Mouse (Mus musculus) brain, adult 2 months (tissue): ENCODE data around the gene Nop10.

Experiments used
- DNase-seq: peaks from one replicate; pipeline ENCODE4 v3.0.0; 2011; ENCODE audit warnings: low read depth, low spot score

Gene Nop10

DNA sequence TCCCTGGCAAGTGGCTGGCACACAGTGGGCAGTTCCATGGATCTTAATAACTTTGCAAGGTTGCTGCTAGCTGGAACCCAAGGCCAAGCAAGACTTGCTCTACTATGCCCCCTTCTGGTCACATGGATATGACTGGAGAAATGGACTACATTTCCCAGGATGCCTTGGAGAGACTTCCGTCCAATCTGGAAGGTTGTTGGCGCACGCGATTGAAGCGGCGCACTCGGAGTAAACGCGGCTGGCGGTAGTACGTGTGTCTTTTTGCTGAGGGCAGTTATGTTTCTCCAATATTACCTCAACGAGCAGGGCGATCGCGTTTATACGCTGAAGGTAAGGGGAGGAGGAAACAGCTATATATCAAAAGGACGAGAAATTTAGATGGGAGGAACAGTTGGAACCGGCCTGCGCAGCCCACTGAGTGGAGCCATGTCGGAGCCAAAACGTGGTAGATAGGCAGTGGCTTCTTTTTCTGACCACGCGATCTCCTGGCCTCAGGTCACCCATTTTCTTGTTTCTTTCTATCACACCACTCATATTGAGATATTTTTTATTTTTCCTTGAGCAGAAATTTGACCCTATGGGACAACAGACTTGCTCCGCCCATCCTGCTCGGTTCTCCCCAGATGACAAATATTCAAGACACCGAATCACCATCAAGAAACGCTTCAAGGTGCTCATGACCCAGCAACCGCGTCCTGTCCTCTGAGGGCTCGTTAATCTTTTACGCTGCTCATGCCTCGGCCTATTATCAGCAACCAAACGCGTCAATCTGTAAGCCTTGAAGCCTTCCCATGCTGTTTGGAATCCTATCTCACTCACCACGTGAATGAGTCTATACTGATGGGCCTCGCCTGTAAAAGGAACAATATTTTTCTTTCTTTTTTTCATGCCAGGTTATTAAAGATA, at the start of gene Nop10:
Gene Nop10 (plus strand): TSS at position 179 of the 906 bp plus-strand sequence.
- DNase-seq = peak; percentile 97

DNA sequence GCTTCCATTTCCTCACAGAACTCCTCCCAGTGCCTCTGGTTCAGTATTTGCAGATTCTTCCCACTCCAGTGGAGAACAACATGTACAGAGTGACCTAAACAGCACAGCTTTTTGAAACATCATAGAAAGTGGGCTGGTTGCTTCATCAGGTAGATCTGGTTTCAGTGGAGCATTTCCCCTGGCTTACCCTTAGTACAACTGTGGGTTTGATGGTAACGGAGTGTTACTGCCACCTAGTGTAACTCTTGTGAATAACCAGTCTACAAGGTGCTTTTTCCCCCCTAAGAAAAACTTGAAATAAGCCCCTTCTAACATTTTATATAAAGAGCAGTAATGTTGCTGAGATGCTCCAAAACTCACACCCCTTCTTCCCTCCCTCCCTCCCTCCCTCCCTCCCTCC, 45.7 kb upstream of the Nop10 start:
- DNase-seq = peak; percentile 59

DNA sequence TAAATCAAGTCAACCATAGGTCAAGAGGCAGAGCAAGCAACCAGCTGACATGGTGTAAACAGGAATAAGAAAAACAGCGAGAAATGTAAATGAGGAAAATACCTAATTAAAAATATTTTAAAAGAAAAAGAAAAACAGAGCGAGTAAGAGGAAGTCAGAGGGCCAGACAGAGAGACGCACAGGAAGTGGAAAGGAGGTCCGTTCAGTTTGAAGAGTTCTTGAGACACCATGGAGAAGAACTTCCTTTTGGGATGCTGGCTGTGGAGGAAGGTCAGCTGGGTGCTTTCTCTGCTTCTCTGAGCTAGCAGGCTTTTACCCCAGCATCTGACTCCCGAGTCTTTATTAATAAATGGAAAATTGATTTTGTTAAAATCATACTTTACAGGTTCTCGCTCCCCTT, 44.1 kb upstream of the Nop10 start:
- no peak for DNase-seq

DNA sequence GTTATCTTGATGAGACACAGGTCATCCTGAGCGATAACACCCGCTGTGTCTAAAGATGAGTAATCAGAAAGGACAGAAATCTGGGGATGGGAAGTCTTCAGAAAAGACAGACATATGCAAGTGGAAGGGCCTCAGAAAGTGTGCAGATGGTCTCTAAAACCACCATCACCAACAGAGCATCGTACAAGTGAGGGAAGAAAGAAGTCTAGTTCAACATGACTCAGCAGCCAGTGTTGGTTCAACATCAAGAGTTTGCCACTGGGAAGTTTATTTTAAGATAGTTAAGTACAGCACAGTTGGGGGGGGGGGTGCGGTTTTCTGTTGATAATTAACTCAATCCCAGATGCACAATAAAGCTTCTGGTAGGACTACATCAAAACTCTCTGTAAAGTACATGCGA, 40.8 kb upstream of the Nop10 start:
- DNase-seq = no peak

DNA sequence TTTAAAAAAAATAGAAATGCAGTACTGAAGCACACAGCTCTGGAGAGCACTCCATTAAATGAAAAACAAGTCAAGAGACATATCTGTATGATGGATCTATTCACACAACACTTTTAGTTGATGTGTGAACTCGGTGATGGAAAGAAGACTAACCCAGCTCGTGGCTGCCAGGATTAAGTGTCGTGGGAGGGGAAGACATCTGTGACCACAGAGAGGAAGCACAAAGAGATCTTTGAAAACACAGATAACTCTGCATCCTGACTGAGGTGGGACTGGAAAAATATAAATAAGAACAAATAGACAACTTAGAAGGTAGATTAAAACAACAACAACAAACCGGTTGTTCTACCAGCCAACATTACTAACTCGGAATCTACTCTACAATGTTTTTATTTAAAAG, 39.1 kb upstream of the Nop10 start:
- peak; percentile 63 for DNase-seq

DNA sequence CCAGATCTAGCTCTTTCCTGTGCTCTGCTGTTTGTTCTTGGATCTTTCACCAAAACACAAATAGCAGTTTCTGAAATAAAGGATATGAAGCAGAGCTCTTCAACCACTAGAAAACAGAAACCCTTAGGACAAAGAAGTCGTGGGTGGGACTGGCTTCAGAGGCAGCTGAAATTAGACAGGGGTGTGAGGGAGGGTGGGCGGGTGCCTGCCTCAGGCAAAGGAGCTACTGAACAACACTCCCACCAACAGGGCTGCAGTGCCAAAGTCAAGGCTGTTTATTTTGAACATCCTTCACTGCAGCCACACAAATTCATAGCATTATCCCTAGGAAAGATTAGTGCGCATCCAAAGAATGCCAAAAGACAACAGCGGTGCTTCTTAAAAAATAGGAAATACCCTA, 37.4 kb upstream of the Nop10 start:
- DNase-seq = peak; percentile 83

DNA sequence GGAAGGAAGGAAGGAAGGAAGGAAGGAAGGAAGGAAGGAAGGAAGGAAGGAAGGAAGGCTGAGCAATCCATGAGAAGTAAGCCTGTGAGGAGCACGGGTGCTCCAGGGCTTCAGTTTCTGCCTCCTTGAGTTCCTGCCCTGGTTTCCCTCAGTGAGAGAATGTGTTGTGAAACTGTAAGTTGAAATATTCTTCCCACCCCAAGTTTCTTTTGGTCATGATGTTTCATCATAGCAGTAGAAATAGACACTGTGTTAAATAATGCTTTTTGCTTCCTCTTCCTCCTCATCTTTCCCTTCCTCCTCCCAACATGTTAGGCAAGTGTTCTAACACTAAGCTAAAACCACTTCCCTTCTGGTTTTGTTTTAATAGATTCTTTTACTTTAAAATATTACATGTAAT, 29.1 kb upstream of the Nop10 start:
- no peak for DNase-seq

DNA sequence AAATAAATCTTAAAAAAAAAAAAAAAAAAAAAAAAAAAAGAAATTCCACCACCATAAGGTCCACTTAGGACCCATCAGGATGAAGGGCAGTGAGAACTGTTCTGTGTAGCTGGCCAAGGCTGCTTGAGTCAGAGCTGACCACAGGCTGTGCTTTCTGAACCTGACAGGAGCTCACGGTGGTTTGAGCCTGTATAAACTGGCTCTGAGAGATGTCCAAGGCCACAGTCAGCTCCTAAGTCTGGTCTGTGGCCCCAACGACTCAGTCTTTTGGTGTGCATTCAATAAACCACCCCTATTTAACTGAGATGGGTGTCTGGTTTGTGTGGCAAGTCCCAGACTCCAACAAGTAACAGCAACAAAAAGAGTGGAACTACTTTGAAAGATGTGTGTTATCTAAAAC, 25.1 kb upstream of the Nop10 start:
- no peak for DNase-seq

DNA sequence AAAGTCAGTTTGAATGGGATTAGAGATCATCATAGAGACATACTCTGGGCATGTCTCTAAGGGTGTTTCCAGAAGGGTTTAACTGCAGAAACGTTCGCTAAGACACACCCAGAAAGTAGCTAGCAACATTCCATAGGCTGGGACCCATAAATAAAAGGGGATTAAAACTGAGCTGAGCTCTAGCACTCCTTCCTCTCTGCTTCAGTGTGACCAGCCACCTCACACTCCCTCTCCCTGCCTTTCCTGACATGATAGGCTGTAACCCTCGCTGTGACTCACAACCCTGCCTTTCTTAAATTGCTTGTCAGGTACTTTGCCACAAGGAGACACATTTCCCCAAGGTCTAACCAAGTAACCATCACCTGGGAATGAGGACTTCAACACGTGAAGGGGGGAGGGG, 23.7 kb upstream of the Nop10 start:
- DNase-seq = no peak

DNA sequence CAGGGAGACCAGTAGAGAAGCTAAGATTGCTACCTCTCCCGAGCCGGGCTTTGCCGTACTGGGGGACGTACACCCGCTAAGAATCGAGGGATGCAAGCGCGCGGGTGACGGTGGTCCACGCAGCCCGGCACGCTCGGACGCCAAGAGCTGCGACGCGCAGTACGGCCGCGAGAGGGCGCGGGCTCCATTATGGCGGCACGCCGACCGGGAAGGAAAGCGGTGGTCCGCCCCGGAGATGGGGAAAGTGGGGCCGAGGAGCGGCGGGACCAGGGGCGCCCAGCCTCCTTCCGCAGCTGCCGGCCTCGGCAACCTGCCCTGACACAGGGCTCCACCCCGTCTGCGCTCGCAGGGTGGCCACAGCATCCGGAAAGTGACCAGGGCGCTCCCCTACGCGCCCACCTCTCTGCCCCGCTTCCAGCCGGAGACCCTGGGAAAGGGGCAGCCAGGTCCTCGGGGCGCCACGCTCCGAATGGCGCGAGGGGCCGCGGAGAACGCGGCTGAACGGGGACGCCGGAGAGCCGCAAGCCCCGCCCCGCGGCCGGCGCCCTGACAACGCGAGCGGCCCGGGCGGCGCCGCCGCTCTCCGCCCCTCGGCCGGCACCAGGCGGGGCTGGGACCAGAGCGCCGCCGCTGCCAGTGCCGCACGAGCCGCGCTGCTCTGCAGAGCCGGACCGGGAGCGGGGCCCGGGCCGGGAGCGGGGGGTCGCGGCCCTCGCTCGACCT, 22.4 kb upstream of the Nop10 start, which contains the start of gene Lpcat4:
Gene Lpcat4 (plus strand): TSS at position 257 of the 723 bp plus-strand sequence.
- DNase-seq = peak; percentile 92

DNA sequence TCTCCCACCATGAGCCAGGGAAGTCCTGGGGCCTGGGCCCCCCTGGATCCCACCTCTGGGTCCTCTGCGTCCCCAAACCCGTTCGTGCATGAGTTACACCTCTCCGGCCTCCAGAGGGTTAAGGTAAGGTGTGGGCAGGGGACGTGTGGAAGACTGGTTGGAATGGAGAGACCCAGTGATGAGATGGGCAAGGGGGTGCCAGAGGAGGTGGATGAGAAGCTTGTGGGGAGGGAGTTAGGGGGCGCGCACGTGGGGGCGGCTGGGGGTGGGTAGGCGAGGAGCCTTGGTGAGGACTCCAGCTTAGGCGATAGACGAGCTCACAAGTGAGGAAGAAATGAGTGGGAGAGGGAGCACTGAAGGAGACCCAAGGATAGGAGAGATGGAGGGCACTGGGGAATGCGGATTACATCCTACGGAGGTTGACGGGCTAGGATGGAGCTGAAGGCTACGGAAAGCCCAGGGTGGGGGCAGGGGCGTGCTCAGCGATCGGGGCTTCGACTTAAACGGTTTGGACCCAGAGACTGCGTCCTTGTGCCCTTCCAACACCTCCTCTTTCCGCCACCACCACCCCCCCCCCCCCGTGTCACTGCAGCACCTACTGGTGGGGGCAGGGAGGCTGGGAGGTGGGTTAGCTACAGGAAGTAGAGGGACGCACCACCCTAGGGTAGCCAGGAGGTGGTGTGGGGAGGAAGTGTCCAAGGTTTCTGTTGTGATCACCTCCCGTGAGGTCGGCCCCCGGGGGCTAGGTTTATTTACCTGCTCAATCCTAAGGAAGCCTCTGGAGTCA, 21.6 kb upstream of the Nop10 start:
- DNase-seq = peak; percentile 66

DNA sequence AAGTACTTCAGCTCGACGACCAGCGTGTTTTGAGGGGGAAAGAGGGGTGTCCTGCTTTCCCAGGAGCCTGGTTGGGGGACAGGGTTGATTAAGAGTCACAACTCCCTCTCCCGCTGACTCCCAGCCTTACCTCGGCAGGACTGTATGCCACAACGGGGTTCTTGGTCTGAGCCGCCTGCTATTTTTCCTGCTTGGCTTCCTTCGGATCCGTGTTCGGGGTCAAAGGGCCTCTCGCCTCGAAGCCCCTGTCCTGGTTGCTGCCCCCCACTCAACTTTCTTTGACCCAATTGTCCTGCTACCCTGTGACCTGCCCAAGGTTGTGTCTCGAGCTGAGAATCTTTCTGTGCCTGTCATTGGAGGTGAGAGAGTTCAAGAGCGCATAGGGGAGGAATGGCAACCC, 19.9 kb upstream of the Nop10 start:
- DNase-seq = no peak

DNA sequence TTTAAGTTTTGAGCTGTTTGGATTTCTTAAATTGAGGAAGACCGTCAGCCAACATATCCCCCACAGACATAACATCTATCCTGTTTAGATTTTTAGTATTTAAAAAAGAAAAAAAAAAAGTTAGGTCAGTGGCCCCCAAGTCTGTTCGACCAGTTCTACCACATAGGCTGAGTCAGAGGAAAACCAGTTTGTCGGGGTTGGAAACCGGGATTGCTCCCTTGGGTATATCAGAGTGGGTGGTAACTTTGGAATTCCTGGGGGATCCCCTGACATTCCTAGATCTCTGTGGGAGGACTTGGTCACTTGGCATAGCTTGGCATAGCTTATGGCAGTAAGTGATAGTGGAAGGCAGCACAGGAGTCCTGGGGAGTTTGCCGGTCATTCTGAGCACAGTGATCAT, 16.4 kb upstream of the Nop10 start:
- DNase-seq = no peak

DNA sequence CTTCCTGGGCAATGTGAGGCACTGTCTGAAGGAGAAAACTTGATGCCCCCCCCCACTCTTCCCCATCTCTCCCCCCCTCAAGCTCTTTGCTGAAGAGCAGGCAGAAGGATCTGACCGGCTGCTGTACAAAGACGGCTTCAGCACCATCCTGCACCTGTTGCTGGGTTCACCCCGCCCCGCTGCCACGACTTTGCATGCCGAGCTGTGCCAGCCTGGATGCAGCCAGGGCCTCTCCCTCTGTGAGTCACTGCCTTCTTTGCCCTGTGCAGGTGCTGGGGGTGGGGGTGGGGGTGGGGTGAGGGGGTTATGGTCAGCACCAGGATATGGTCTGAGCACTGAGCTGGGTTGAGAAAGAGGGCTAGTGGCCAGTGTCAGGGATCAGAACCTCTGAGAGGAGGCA, 15.5 kb upstream of the Nop10 start:
- no peak for DNase-seq

DNA sequence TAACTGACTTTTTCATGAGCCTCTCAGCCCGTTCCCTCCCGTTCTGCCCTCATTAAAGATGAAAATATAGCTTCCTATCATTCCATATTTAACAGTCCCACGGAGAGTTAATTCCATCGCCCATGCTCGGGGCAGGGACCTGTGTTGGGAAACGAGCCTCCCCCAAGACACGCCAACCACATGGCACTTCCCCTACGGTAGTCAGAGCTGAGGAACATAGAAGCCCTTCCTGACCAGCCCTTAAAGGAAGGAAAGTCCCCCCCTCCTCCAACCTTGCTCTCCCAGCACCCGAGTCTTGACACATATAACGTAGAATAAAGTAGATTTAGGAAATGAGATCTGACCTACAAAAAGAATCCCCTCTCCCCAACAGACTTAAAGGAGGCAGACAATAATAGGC, 14.4 kb upstream of the Nop10 start:
- DNase-seq = no peak

DNA sequence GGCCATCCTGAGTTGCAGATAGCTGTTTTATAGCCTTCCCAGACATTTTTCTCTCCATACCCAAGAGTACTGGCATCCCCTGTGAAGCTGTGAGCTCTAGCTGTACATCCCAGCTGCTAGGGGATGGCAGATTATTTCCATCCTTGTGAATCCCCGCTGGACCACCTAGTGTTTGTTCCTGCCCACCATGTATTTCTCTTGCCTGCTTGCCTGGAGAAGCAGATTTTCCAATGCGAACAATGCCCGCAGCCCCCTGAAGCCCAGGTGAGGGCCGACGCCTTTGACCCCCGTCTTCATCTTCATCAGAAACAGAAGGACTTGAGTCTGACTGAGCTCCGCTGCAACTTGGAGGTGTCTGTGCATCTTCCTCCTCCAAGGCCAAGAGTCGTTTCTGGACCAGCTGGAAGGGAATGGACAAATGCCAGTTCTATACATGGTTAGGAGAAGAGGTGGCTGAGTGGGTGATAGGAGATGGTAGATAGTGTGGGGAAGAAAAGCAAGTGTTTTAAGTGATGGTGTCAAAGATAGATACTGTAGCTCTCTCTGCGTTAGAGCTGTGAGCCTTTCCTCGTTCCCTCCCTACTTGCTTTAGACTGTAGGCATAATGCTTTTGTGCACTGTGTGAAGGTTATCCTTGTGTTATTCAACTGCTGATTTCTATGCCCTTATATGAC, 11.8 kb upstream of the Nop10 start:
- peak; percentile 88 for DNase-seq

DNA sequence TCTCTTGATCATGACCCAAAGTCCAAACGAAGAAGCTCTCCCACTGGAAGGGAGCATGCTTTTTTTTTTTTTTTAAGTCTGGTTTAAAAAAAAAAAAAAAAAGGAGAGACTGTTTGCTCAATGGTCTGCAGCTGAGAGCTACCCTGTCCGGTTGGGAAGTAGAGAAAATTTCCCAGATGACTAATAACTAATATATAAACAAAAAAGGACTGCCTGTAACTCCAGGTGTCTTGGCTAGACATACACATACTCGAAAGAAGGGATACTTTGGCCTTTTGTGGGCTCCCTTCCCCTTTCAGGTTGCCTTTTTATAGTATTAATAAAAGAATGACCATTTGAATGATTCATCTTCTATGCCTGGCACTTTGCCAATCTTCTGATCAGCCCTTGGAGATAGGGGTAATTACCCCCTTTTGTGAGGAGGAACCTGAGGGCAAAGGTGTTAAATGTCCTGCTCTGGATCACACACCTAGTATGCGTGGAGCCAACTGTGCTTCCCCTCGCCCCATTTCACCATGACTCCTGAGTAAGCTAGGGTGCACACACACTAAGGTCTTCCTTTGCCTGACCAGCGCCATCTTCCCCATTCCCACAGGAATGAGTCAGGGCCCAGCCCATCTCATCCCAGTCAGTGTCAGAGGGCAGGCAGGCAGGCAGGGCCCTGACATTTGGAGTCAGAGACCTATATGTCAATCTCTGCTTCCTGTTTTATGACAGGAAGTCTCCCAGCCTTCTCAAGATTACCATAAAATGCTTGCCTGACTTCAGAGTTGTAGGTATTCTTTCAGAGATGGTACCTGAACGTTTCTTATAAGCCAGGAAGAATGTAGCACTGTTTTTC, 6.8 kb upstream of the Nop10 start:
- no peak for DNase-seq

DNA sequence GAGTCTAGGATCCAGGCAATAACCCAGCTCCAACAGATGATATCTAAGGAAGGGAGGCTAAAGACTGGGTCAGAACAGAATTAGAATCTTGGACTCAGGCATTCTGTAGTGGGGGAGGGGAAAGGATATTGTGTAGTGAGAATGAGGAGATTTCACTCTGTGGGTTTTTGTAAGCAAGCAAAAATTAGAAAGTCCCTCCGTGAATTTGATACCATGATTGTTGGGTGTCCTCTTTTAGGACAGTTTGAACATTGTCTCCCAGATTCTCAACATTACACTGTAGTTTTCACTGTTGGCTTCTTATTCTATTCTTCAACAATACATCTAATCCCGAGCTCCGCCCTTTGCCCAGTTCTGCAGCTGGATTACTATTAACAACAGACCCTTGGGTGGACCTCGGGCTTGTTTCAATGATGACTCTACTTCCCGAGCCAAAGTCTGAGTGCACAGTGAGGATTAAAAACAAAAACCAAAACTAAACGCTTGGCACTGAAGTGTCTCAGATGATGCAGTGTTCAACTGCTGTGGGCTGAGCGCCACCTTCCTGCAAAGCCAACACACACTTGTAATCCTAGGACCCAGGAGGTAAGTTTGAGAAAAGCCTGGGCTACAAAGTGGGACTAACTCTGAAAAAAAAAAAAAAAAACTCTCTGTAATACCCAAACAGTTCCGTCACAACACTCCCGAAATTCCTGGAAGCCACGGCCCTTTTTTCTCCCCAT, 2.3 kb upstream of the Nop10 start, which contains the start of gene Nutm1:
Gene Nutm1 (minus strand): TSS at position 51 of the 722 bp plus-strand sequence.
- peak; percentile 39 for DNase-seq

DNA sequence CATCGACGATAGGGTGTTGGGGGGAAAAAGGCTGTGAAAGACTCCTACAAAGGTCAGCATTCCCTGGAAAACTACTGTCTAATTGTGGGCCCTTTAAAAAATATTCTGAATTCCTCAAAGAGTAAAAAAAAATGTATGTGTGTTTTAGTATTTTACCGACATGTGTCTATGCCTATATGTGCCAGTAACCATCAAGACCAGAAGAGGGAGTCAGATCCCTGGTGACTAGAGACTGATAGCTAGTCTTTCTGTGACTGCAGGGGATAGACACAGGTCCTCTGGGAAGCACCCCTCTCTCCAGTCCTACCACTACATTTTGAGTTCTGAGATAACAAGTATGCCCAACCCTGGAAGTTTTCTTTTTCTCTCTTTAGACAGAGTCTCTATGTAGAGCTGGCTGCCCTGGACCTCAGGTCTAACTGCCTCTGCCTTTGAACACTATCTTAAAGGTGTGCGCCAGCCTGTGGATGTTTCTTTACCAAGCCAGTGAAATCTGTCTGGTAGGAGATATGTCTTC, 1.1 kb downstream of the Nop10 start:
- DNase-seq = peak; percentile 46

DNA sequence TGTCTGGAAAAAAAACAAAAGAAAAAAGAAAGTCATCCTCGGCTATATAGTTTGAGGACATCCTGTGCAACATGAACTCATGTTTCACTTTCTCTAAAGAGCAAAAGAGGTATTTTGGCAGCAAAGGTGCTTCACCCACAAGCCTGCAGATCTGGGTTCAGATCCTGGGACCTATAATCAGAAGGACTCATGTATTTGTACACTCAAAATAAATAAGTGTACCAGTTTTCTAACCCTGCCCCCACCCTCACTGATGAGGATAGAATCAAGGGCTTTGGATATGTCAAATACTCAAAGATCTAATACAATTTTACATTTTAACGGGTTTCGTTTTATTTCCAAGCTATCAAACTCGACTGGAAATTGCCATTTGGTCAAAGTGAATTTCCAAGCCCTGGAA, 2.6 kb downstream of the Nop10 start:
- DNase-seq = no peak
